Mouse (Mus musculus): ENCODE results near the gene Dupd1.

GRCm38 (mm10) chr14:21676223-21676622 lies 38.2 kb downstream of the Dupd1 start:
- TF ChIP-seq CTCF (IDR thresholded peaks at IDR 0.05; ENCODE audit: borderline replicate concordance, insufficient read depth, low read depth, low read length), result no peak
- no peak for TF ChIP-seq POLR2A (IDR thresholded peaks at IDR 0.05; ENCODE audit: borderline replicate concordance, insufficient read depth, low read length)
